Mouse (Mus musculus): Measurements from ENCODE around the gene Tshz2. TPM values are rescaled to one million over a fixed set of nuclear protein-coding genes. Genes with fewer than 3 reads are reported as not detected.

Tshz2 gene
- polyA plus RNA-seq, 1 experiment from 2014 or later = 2.3 TPM

DNA sequence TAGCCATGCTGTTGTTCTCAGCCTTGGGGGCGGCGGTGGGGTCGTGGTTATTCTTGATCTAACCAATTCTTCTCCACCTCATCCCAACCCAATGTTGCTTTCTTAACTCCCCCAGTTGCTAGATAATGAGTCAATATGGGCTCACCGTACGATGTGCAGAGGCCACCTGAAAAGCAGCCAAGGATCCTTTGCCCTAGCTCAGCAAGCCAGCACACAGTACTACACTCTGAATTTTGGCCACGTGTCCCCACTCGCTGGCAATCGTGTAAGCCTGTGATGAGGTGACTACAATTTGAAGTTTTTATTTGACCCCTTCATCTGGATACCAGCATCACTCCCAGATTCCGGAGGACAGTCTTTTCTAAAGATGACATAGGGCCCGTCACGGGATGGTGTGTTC lies 293.2 kb downstream of the Tshz2 start:
- DNase-seq (ENCODE audit: low spot score) (no peak), ATAC-seq (replicated peaks; ENCODE audit: insufficient number of reproducible peaks, low FRiP score, low TSS enrichment, low read depth) (no peak)
- Histone ChIP-seq H3K9ac (replicated peaks; ENCODE audit: low read length) (no peak overlapping the region), H3K4me2 (ENCODE audit: low read depth, low read length) (no peak overlapping the region), H3K4me1 (ENCODE audit: control insufficient read depth, insufficient read depth, low read length) (no peaks in the 10 kb centered on the region), H3K9me3 (replicated peaks; ENCODE audit: control insufficient read depth, low read length) (no peaks in the 10 kb centered on the region), H3K27me3 (ENCODE audit: control insufficient read depth, insufficient read depth, low read length) (no peaks in the 10 kb centered on the region), H3K27ac (replicated peaks; ENCODE audit: low read depth, low read length) (no peak overlapping the region), H3K36me3 (replicated peaks; ENCODE audit: control insufficient read depth, insufficient read depth, low read depth, low read length) (no peaks in the 10 kb centered on the region), H3K4me3 (ENCODE audit: low read depth, low read length) (no peak overlapping the region)
- WGBS = 89% methylated on average over 11 of the region's 11 CpGs

DNA sequence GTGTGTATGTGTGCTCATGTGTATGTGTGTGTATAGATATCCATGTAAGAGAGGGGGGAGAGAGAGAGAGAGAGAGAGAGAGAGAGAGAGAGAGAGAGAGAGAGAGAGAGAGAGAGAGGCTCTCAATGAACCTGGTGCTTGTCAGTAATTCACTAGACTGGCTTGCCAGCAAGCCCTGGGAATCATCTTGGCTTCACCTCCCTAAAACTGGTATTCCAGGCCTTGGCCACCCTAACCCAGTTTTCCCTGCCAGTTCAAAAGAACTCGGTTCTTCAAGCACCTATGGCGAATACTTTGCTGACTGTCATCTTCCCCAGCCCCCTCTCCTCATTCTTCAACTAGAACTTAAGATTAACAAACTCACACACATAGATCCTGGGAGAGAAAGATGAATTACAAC lies 294.6 kb downstream of the Tshz2 start:
- H3K27ac ChIP-seq (replicated peaks; ENCODE audit: low read depth, low read length) = no peak overlapping the region
- no peak for ATAC-seq (replicated peaks; ENCODE audit: insufficient number of reproducible peaks, low FRiP score, low TSS enrichment, low read depth)

DNA sequence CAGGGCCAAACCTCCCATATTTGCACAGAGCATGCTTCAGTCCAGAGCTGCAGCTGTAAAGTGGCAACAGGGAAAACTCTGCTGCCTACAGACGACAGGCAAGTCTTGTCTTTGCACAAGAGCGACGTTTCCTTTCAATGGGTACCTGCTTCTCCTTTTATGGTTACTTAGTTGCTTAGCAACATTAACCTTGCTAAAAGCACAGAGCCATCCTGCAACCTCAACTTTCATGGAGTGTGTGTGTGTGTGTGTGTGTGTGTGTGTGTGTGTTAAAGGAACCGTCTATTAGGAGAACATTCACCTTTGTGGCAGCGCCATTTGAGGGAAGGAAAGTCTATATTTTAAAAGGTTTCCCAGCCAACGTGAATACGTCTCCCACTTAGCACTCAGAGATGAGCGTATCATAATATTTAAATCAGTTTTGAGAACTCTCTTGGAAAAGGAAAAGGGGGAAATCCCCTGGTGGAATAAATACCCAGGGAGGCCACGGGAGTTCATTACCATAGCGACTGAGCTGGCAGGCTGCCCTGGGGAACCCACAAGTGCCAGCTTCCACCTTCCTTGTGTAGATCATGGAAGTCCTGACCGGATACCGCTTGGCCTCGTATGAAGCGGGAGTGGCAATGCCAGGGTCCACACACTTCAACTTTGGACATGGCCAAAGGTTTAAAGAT lies 295.8 kb downstream of the Tshz2 start:
- no peaks in the 10 kb centered on the region for H3K9me3 ChIP-seq (replicated peaks; ENCODE audit: control insufficient read depth, low read length)
- no peak overlapping the region for H3K4me3 ChIP-seq (ENCODE audit: low read depth, low read length)
- no peaks in the 10 kb centered on the region for H3K36me3 ChIP-seq (replicated peaks; ENCODE audit: control insufficient read depth, insufficient read depth, low read depth, low read length)
- 85% methylated on average over 14 of the region's 14 CpGs for WGBS
- no peaks in the 10 kb centered on the region for H3K4me1 ChIP-seq (ENCODE audit: control insufficient read depth, insufficient read depth, low read length)
- ATAC-seq (replicated peaks; ENCODE audit: insufficient number of reproducible peaks, low FRiP score, low TSS enrichment, low read depth) (no peak), DNase-seq (ENCODE audit: low spot score) (no peak)
- H3K9ac ChIP-seq (replicated peaks; ENCODE audit: low read length) = no peak overlapping the region
- no peak overlapping the region for H3K4me2 ChIP-seq (ENCODE audit: low read depth, low read length)
- no peaks in the 10 kb centered on the region for H3K27me3 ChIP-seq (ENCODE audit: control insufficient read depth, insufficient read depth, low read length)
- no peak overlapping the region for H3K27ac ChIP-seq (replicated peaks; ENCODE audit: low read depth, low read length)

More for the DNA sequence above, 294.6 kb downstream of the Tshz2 start:
- WGBS = 78% methylated on average over 2 of the region's 2 CpGs
- Histone ChIP-seq H3K27me3 (ENCODE audit: control insufficient read depth, insufficient read depth, low read length) (no peaks in the 10 kb centered on the region), H3K4me2 (ENCODE audit: low read depth, low read length) (no peak overlapping the region), H3K9ac (replicated peaks; ENCODE audit: low read length) (no peak overlapping the region), H3K36me3 (replicated peaks; ENCODE audit: control insufficient read depth, insufficient read depth, low read depth, low read length) (no peaks in the 10 kb centered on the region), H3K9me3 (replicated peaks; ENCODE audit: control insufficient read depth, low read length) (no peaks in the 10 kb centered on the region), H3K4me1 (ENCODE audit: control insufficient read depth, insufficient read depth, low read length) (no peaks in the 10 kb centered on the region), H3K4me3 (ENCODE audit: low read depth, low read length) (no peak overlapping the region)
- no peak for DNase-seq (ENCODE audit: low spot score)

DNA sequence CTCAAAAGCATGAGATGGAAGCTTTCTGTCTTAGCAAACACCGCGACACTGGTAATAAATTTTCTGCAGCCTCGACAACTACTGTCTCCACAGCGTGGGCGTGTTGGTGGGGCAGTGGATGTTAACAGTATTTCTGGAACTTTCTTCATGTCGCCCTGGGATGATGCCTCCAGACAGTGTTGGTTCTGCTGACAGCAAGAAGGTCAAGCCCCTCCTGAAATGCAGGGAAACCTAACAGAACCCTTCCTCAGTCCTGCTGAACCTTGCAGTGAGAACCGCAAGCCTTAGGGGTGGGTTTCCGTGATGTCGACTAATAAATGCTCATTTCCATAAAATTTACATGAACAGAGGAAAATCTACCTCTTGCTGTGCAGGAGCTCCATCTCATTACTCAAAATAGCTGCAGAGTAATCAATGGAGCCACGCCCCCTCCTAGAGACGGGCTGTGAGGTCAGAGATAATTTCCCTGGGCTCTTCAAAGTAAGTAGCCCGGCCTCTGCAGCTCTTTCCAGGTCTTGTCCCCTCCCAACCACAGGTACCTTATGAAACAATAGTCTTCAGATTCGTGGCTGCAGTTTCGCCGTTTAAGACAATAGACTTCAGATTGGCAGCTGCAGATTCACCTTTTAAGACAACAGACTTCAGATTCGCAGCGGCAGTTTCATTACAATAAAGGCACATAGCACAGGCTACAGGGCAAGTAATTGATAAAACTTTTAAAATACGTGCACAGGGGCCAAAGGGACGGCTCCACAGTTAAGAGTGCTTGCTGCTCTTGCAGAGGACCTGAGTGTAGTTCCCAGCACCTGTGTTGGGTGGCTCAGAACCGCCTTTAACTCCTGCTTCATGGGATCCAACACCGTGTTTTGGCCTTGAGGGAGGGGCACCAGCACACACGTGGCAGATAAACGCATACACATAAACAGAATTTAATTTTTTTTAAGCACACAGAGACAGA lies 297.0 kb downstream of the Tshz2 start:
- no peaks in the 10 kb centered on the region for H3K4me1 ChIP-seq (ENCODE audit: control insufficient read depth, insufficient read depth, low read length)
- peak overlapping the region; percentile 29 for H3K4me3 ChIP-seq (ENCODE audit: low read depth, low read length)
- ATAC-seq (replicated peaks; ENCODE audit: insufficient number of reproducible peaks, low FRiP score, low TSS enrichment, low read depth) = no peak
- H3K36me3 ChIP-seq (replicated peaks; ENCODE audit: control insufficient read depth, insufficient read depth, low read depth, low read length) = no peaks in the 10 kb centered on the region
- 57% methylated on average over 23 of the region's 23 CpGs for WGBS
- DNase-seq (ENCODE audit: low spot score) = peak; percentile 84
- peak overlapping the region; percentile 54 for H3K9ac ChIP-seq (replicated peaks; ENCODE audit: low read length)
- H3K27ac ChIP-seq (replicated peaks; ENCODE audit: low read depth, low read length) = no peak overlapping the region
- H3K27me3 ChIP-seq (ENCODE audit: control insufficient read depth, insufficient read depth, low read length) = no peaks in the 10 kb centered on the region
- H3K4me2 ChIP-seq (ENCODE audit: low read depth, low read length) = peak overlapping the region; percentile 49
- no peaks in the 10 kb centered on the region for H3K9me3 ChIP-seq (replicated peaks; ENCODE audit: control insufficient read depth, low read length)

DNA sequence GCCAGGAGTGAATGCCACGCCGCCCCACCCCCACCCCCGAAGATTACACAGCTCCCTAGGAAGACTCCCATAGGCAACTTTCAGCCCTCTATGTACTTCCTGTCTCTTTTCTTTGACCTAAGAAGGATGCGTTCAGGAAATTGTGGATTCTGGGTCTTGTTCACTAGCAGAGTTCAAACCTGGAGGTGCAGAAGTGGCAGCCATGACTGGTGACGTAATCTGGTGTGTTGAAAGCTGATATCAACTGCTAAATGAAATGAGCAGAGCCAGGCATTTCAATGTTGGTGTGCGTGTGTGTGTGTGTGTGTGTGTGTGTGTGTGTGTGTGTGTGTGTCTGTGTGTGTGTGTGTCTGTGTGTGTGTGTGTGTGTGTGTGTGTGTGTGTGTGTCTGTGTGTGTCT lies 302.8 kb downstream of the Tshz2 start:
- H3K4me1 ChIP-seq (ENCODE audit: control insufficient read depth, insufficient read depth, low read length) = no peaks in the 10 kb centered on the region
- peak; percentile 23 for DNase-seq (ENCODE audit: low spot score)
- 65% methylated on average over 6 of the region's 6 CpGs for WGBS
- H3K36me3 ChIP-seq (replicated peaks; ENCODE audit: control insufficient read depth, insufficient read depth, low read depth, low read length) = no peaks in the 10 kb centered on the region
- no peaks in the 10 kb centered on the region for H3K27me3 ChIP-seq (ENCODE audit: control insufficient read depth, insufficient read depth, low read length)
- no peak overlapping the region for H3K4me2 ChIP-seq (ENCODE audit: low read depth, low read length)
- ATAC-seq (replicated peaks; ENCODE audit: insufficient number of reproducible peaks, low FRiP score, low TSS enrichment, low read depth) = no peak
- H3K9me3 ChIP-seq (replicated peaks; ENCODE audit: control insufficient read depth, low read length) = no peaks in the 10 kb centered on the region
- no peak overlapping the region for H3K9ac ChIP-seq (replicated peaks; ENCODE audit: low read length)
- no peak overlapping the region for H3K4me3 ChIP-seq (ENCODE audit: low read depth, low read length)
- H3K27ac ChIP-seq (replicated peaks; ENCODE audit: low read depth, low read length) = no peak overlapping the region

DNA sequence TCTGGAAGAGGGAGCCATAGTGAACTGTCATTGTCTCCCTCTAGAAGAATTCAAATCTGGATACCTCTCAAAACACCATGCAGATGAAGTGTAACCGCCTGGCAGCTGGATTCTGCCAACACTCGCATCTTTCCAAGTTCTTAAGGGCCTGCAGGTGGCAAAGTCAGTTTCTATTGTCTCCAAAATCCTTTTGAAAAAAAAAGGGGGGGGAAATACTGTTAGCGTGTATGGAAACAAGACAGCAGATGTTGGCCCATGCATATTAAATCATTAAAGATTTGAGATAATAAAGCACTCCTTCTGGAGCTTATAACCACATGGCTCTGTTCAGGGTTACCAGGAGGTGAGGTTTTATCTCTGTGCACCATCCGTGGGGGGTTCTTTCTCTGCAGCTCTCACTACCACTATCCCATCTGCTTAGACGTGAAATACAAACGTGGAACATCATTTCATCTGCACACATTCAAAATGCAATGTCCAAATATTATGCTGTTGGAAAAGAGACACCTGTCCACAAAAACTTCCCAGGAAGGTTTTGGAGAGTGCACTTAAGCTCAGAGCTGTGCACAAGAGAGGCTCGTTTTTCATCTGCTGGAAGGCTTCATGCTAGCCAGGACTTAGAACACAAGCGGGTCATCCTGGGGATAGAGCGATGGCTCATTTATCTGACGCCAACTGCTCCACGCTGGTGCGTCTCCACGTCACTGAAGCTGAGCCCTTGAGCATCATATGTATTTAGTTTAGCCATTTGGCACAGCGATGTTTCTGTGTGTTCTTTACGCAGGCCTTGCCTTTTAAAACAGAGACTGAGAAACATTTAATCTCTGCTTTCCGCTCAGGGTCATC lies 307.7 kb downstream of the Tshz2 start:
- no peak overlapping the region for H3K9ac ChIP-seq (replicated peaks; ENCODE audit: low read length)
- no peak for DNase-seq (ENCODE audit: low spot score)
- H3K36me3 ChIP-seq (replicated peaks; ENCODE audit: control insufficient read depth, insufficient read depth, low read depth, low read length) = no peaks in the 10 kb centered on the region
- H3K4me2 ChIP-seq (ENCODE audit: low read depth, low read length) = no peak overlapping the region
- H3K4me3 ChIP-seq (ENCODE audit: low read depth, low read length) = no peak overlapping the region
- 84% methylated on average over 16 of the region's 16 CpGs for WGBS
- H3K27ac ChIP-seq (replicated peaks; ENCODE audit: low read depth, low read length) = no peak overlapping the region
- H3K9me3 ChIP-seq (replicated peaks; ENCODE audit: control insufficient read depth, low read length) = no peaks in the 10 kb centered on the region
- no peak for ATAC-seq (replicated peaks; ENCODE audit: insufficient number of reproducible peaks, low FRiP score, low TSS enrichment, low read depth)
- no peaks in the 10 kb centered on the region for H3K27me3 ChIP-seq (ENCODE audit: control insufficient read depth, insufficient read depth, low read length)
- no peaks in the 10 kb centered on the region for H3K4me1 ChIP-seq (ENCODE audit: control insufficient read depth, insufficient read depth, low read length)

DNA sequence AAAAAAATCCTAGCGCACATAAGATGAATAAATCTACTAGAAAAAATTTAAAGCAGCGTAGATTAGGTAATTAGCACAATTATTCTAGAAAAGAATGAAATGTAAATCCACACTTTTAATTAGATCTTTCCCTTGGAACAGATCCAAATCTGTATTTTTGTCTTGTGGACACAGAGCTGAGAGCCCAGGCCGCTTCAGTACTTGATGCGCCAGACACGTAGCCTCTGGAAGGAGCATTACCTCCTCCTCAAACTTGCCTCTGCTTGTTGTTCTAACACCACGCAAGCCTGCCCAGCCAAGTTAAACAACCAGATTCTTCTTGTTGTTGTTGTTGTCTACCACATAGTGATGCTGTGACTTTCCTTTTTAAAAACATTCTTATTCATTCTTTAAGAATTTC lies 310.9 kb downstream of the Tshz2 start:
- ATAC-seq (replicated peaks; ENCODE audit: insufficient number of reproducible peaks, low FRiP score, low TSS enrichment, low read depth) (no peak), DNase-seq (ENCODE audit: low spot score) (no peak)
- Histone ChIP-seq H3K27me3 (ENCODE audit: control insufficient read depth, insufficient read depth, low read length) (no peaks in the 10 kb centered on the region), H3K27ac (replicated peaks; ENCODE audit: low read depth, low read length) (no peak overlapping the region), H3K9ac (replicated peaks; ENCODE audit: low read length) (no peak overlapping the region), H3K9me3 (replicated peaks; ENCODE audit: control insufficient read depth, low read length) (no peaks in the 10 kb centered on the region), H3K4me2 (ENCODE audit: low read depth, low read length) (no peak overlapping the region), H3K4me3 (ENCODE audit: low read depth, low read length) (no peak overlapping the region), H3K4me1 (ENCODE audit: control insufficient read depth, insufficient read depth, low read length) (no peaks in the 10 kb centered on the region), H3K36me3 (replicated peaks; ENCODE audit: control insufficient read depth, insufficient read depth, low read depth, low read length) (no peaks in the 10 kb centered on the region)
- WGBS = 92% methylated on average over 6 of the region's 6 CpGs
